Mouse (Mus musculus): ENCODE measurements at regions not wholly inside any gene's neighbourhood (a gene's known extent, or its start where the extent isn't known, plus 50 kb on each side); places are given as distances from the start of the nearest gene placed in this dataset.

- H3K9ac ChIP-seq = no peak overlapping the region
- no peaks in the 10 kb centered on the region for H3K9me3 ChIP-seq
- H3K4me1 ChIP-seq = no peaks in the 10 kb centered on the region
- no peak overlapping the region for H3K27ac ChIP-seq
- WGBS = 70% methylated on average over 3 of the region's 3 CpGs
- ATAC-seq (ENCODE audit: low FRiP score, low read depth) = no peak
- H3K27me3 ChIP-seq = no peaks in the 10 kb centered on the region
- H3K36me3 ChIP-seq = no peaks in the 10 kb centered on the region
- no peak overlapping the region for H3K4me2 ChIP-seq (replicated peaks)
- no peak overlapping the region for H3K4me3 ChIP-seq
These were observed 1722.9 kb downstream of the 4930444P10Rik start for GRCm38 (mm10) chr1:14369957-14370833.

- Histone ChIP-seq H3K27ac (no peak overlapping the region), H3K4me1 (peaks cover 31% of the 10 kb centered on the region), H3K36me3 (no peaks in the 10 kb centered on the region), H3K4me3 (no peak overlapping the region), H3K27me3 (peaks cover 39% of the 10 kb centered on the region), H3K9ac (no peak overlapping the region), H3K4me2 (replicated peaks) (no peak overlapping the region), H3K9me3 (no peaks in the 10 kb centered on the region)
- ATAC-seq (ENCODE audit: low FRiP score, low read depth) = no peak
- 71% methylated on average over 2 of the region's 2 CpGs for WGBS
These were observed 1733.0 kb downstream of the 4930444P10Rik start for GRCm38 (mm10) chr1:14359998-14360640.

Measured in limb, embryonic 13.5 days (tissue).